Mouse (Mus musculus) lung, postnatal 4 days (tissue): ENCODE measurements around the gene Mettl25.
A peak's percentile ranks its signal among the peaks of the same experiment; 100 is the strongest.

ENCODE experiments used
- DNase-seq, 2 experiments: peaks; one replicate each; pipeline ENCODE4 v3.0.0; 2021

The Mettl25 gene

GRCm38 (mm10) chr10:105840928-105841888, at the start of gene Mettl25, which contains the start of gene Ccdc59:
TSS of gene Mettl25 (minus strand) at chr10:105841380.
TSS of gene Ccdc59 (plus strand) at chr10:105841067.
- peak; percentile 98 for DNase-seq

- no peak for DNase-seq
Observed at GRCm38 (mm10) chr10:105867312-105867711, 26.1 kb upstream of the Mettl25 start.

DNA sequence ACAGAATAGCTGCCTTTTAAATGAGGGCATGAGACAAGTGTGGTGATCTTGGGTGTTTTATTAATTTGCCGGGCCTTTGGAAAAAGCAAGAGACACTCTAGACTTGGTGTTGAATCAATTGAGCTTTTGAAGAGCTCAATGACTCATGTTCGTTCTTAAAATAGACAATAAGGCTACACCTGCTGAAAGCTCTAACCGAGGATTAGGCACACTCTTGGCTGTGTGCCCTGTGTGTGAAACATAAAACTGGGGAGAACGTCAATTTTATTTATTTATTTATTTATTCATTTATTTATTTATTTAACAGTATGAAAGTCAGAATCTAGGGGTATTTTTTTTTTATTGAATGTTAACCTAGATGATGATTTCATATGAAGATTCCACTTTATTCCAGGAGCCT, 10.0 kb upstream of the Mettl25 start:
- DNase-seq: no peak

DNA sequence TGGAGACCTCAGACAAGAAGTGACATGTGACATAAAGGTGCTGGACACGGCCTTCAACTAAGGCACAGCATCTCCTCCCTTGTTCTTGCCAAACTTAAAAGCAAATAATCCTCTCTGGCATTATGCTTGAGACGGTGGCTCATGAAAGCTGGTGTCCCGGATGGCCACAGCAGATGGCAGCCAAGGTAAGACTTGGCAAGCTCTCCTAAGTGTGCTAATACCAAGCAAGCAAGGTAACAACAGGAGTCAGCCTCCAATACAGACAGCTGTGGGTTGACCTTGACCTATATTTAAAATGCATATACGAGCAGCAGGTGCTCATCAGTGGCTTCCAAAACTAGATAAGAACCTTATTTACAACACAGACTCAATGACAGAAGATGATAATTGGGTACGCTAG, 9.1 kb upstream of the Mettl25 start:
- no peak for DNase-seq

DNA sequence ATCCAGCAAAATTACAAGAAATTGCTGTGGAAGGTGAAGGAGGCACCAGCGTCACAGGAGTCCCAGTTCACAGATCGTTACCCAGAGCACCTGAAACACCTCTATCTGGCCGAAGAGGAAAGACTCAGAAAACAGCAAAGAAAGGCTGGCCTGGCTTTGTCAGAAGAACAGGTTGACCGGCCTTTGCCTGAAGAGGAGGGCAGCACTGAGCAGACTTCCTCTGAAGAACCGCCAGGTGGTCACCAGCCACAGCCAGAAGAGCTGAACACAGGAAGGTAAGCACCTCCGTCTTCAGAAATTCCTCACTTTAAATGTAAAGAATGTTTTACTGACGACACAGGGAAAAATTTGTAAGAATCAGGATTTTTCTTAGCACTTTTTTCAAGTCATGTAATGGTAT, 1.4 kb upstream of the Mettl25 start:
- no peak for DNase-seq

DNA sequence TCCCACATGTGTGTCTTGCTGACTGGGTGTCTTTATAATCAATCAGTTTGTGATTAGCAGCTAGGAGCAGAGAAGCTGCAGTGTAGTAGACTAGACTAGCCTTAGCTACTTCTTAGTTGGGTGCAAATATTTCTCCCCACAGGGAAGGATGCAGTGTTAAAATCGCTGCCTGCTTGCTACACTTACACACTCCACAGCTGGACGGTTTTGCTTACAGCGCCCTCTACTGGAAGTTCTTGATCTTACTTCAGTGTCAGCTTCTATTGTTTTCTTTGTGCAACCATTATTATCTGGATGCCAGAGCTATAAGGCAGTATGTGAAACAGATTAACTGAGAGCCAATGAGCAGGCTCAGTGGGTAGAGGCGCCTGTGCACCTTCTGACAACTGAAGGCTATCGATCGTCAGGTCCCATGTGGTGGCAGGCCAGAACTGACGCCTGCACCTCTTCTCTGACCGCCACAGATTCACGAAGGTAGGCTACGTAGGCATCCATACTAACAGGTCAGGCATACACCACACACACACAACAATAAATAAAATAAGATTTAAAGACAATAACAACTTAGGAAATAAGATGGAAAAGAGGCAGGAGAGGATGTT, 6.5 kb downstream of the Mettl25 start:
- peak in 1 of 2 experiments; percentile 34 for DNase-seq

DNA sequence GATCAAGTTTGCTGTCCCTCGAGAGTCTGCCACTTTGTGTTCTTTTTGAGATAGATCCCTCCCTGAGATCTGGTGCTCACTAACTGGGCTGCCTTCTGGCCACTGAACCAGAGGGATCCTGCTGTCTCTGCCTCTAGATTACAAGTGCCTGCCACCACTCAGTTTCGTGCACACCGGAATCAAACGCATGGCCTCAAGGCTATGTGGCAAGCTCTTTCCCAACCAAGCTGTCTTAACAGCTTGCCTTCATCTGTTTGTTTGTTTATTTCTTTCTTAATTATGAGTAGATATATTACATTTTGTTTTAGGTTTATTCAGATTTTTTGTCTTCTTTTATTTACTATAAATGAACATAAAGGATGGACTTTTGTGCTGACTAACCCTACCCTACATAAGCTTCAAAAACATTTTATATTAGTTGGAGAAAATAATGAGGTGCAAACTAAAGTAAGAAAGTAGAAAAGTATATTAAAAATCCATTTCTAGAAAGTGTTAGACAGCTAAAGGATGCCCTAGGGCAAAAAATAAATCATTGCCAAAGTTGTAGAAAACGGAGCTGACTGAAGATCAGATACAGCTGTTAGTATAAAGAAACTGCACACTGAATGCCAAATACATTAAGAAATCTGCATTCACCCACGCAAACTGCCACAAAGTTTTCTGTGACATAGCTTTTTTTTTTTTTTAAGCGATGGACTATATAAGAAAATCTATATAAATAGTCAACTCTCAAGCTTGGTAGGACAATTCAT, 34.7 kb downstream of the Mettl25 start:
- peak in 1 of 2 experiments; percentile 49 for DNase-seq

DNA sequence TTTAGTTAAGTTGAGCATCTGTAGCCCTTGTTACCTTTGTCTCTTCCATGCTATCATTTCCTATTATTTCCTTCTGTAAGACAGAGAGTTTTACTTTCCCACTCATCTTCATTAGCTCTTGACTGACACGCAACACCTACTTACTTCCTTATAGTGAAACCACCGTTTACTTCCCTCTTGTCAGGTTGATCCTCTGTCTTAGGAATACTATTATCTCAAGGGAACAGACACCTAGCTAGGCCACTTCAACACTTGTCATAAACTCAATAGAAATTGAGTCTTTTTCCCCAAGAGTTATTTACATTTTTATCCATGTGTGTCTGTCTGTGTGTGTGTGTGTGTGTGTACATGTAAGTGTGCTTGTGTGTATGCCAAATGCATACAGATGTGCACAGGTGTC, 37.7 kb downstream of the Mettl25 start:
- DNase-seq: no peak

DNA sequence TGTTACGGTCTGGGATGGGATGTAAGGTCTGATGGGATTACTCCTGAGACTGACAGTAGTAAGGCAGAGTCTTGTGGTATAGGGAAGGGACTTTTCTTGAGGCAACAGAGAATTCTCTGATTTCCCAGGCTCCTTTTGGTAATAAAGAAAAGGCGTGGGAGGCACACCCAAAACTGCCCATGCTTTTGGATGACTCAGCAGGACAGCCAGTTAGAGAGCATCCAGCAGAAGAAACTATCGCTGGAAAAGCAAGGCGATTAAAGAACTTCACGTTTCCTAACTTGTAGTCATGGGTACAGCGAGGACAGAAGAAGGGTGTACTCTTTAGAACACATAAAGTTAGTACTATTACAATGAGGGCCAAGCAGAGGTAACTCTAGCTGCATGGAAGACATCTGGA, 39.0 kb downstream of the Mettl25 start:
- no peak for DNase-seq

GRCm38 (mm10) chr10:105801147-105801546, 40.0 kb downstream of the Mettl25 start:
- DNase-seq: no peak

DNA sequence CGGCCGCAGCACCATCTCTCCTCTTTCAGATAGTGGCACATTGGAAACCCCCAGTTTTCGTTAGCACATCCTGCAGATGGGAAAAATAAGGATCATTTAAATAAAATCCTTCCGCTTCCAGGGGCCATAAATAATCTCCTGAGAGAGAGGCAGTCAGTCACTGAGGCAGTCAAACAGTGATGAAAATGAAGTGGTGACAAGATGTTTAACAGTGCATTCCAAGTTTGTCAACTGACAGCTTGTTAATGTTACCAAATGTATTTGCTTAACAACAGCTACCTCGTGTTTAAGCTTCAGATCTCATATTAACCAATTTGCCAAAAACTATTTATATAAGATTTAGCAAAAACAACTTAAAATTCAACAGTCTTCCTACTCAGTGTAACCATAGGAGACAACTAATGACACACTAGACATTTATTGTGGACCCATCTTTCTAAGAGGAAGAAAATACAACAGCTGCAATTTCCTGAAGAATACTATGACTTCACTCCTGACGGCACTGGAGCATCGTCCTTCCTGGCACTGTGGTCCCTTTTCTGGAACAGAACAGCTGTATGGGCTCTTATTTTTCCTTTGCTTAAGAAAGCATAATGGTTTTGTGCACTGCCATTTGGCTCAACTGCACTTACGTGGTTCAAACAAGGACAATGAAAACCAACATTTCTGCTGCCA, 43.8 kb downstream of the Mettl25 start:
- peak; percentile 15 to 59 for DNase-seq

GRCm38 (mm10) chr10:105793776-105794552, 47.2 kb downstream of the Mettl25 start:
- no peak for DNase-seq

DNA sequence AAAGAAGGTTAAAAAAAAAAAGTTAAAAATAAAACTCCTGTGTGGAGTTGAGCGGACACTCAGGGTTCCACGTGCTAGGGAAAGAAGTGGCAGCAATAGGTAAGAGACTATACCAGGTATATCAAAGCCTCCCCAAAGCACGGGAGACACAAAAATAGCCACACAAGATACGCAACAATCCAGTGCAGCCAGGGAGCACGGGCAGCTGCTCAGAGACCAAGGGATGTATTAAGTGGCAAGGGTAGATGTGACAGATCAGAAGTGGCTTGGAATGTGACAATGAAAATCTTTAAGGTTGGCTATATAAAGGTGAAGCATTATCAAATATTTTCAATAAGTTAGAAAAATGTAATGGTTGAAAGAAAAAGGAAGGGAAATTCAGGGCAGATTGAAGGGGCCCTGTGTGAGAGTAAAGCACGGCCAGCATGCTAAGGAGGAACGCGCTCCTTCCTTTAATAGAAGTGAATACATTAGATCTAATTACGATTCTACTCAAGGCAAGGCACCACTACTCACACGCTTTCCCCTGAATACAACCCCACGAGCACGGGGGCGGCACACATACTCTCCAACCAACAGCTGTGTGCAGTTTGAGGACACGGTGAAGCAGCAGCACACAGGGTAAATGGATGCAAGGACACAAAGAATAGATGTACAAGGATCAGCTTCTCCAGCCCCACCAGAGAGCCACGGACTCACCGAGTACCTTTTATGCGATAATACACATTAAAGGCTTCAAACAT, 52.3 kb downstream of the Mettl25 start:
- no peak for DNase-seq

- peak; percentile 35 to 73 for DNase-seq
Observed at GRCm38 (mm10) chr10:105783766-105784165, 57.4 kb downstream of the Mettl25 start.

DNA sequence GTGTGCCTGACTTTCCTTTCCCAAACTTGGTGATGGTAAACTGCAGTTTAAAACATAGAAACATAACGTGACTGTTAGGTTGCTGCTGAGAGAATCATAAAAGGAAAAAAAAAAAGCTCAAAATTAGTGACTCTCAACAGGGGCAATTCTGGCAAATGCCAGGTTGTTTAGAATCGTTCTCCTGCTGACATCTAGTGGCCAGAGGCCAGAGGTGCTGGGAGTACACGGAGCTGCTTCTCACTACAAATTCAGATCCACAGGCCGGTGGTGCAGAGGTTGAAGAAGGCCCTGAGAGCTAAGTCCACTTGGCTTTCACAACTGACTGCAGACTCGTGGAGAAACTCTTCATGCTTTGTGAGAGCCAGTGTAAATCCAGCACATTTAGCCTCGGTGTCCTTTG, 66.8 kb downstream of the Mettl25 start:
- DNase-seq: peak; percentile 60 to 66

DNA sequence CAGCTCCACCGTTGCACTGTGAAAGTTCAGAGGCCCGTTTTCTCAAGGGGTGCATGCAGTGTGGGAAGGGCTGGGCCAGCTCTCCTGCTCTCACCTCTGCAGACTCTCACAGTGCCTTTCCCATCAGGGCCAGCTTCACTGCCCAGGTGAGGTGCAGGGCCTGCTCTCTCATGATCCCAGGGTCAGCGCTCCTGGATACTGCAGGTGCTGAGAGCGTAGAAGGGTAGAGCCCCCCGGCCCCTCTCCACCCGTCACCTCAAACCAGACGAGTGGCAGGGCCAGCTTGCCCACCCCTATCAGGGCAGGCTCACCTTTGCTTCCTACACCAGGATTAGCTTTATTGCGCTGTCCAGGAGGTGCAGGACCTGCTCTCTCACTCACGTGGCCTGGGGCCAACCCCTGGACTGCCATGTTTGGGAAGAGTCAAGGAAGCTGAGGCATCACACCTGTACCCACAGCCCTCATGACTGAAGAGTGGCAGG, 68.3 kb downstream of the Mettl25 start:
- DNase-seq: peak in 1 of 2 experiments; percentile 20

DNA sequence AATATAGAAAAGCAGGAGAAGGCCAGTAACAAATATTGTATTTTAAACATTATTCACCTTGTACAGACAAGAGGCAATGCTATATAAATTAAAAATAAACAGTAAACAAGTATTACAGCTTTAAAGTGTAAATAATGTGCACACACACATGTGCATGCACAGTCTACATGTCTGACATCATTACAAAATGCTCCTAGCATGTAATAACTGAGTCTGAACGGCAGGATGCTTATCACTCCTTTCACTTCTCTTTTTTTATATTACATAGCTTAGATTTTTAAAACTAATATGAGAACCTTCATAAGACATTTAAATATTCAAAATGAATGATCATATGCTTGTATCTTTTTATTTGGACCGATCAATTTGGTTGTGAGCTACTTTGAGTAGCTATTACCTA, 77.2 kb downstream of the Mettl25 start:
- DNase-seq: no peak

GRCm38 (mm10) chr10:105760460-105760859, 80.7 kb downstream of the Mettl25 start:
- no peak for DNase-seq

GRCm38 (mm10) chr10:105760046-105760445, 81.1 kb downstream of the Mettl25 start:
- no peak for DNase-seq

GRCm38 (mm10) chr10:105753831-105754605, 87.2 kb downstream of the Mettl25 start:
- no peak for DNase-seq
